Mouse (Mus musculus): Measurements from ENCODE around the gene Parvb. TPM values are rescaled to one million over a fixed set of nuclear protein-coding genes. Genes with fewer than 3 reads are reported as not detected.

Gene Parvb
- polyA plus RNA-seq, 1 experiment from 2014 or later: 6.0 TPM

- no peaks in the 10 kb centered on the region for H3K9me3 ChIP-seq (ENCODE audit: low read length)
- DNase-seq: no peak
- H3K9ac ChIP-seq (replicated peaks): no peak overlapping the region
- no peak overlapping the region for H3K4me2 ChIP-seq (ENCODE audit: low read depth, low read length)
- no peak for TF ChIP-seq CTCF (IDR thresholded peaks at IDR 0.05; ENCODE audit: low read depth)
- no peaks in the 10 kb centered on the region for H3K27me3 ChIP-seq (ENCODE audit: insufficient read depth, low read length)
- H3K27ac ChIP-seq (ENCODE audit: low read depth): no peak overlapping the region
- WGBS (ENCODE audit: insufficient replicate concordance): 78% methylated on average over 11 of the region's 11 CpGs
- no peak for ATAC-seq
- no peak overlapping the region for H3K4me3 ChIP-seq (ENCODE audit: low read depth, low read length)
- no peaks in the 10 kb centered on the region for H3K36me3 ChIP-seq (replicated peaks; ENCODE audit: insufficient read depth, low read length)
- H3K4me1 ChIP-seq (ENCODE audit: insufficient read depth): no peaks in the 10 kb centered on the region
These were observed 33.3 kb downstream of the Parvb start for GRCm38 (mm10) chr15:84265141-84265540.

- Histone ChIP-seq H3K4me3 (ENCODE audit: low read depth, low read length) (no peak overlapping the region), H3K9me3 (ENCODE audit: low read length) (no peaks in the 10 kb centered on the region), H3K4me2 (ENCODE audit: low read depth, low read length) (no peak overlapping the region), H3K4me1 (ENCODE audit: insufficient read depth) (no peaks in the 10 kb centered on the region), H3K27ac (ENCODE audit: low read depth) (no peak overlapping the region), H3K36me3 (replicated peaks; ENCODE audit: insufficient read depth, low read length) (no peaks in the 10 kb centered on the region), H3K27me3 (ENCODE audit: insufficient read depth, low read length) (no peaks in the 10 kb centered on the region), H3K9ac (replicated peaks) (no peak overlapping the region)
- 68% methylated on average over 4 of the region's 4 CpGs for WGBS (ENCODE audit: insufficient replicate concordance)
- ATAC-seq (no peak), DNase-seq (no peak)
- TF ChIP-seq CTCF (IDR thresholded peaks at IDR 0.05; ENCODE audit: low read depth): no peak
- TF ChIP-seq EP300 (IDR thresholded peaks at IDR 0.05; ENCODE audit: low read depth): no peak
These were observed 34.4 kb downstream of the Parvb start for GRCm38 (mm10) chr15:84266290-84266689.

- Histone ChIP-seq H3K4me2 (ENCODE audit: low read depth, low read length) (no peak overlapping the region), H3K36me3 (replicated peaks; ENCODE audit: insufficient read depth, low read length) (no peaks in the 10 kb centered on the region), H3K4me1 (ENCODE audit: insufficient read depth) (no peaks in the 10 kb centered on the region), H3K27ac (ENCODE audit: low read depth) (no peak overlapping the region), H3K4me3 (ENCODE audit: low read depth, low read length) (no peak overlapping the region), H3K27me3 (ENCODE audit: insufficient read depth, low read length) (no peaks in the 10 kb centered on the region), H3K9ac (replicated peaks) (no peak overlapping the region), H3K9me3 (ENCODE audit: low read length) (no peaks in the 10 kb centered on the region)
- WGBS (ENCODE audit: insufficient replicate concordance): 86% methylated on average over 11 of the region's 11 CpGs
- TF ChIP-seq EP300 (IDR thresholded peaks at IDR 0.05; ENCODE audit: low read depth) (no peak), CTCF (IDR thresholded peaks at IDR 0.05; ENCODE audit: low read depth) (no peak)
- no peak for DNase-seq
- no peak for ATAC-seq
These were observed 35.9 kb downstream of the Parvb start for GRCm38 (mm10) chr15:84267720-84268260.

GRCm38 (mm10) chr15:84269107-84269633 lies 37.3 kb downstream of the Parvb start:
- no peak overlapping the region for H3K4me2 ChIP-seq (ENCODE audit: low read depth, low read length)
- H3K9ac ChIP-seq (replicated peaks): no peak overlapping the region
- no peaks in the 10 kb centered on the region for H3K27me3 ChIP-seq (ENCODE audit: insufficient read depth, low read length)
- 0 out of 2 replicates have a peak, but pooled peaks cover 2% of the 10 kb centered on the region for H3K36me3 ChIP-seq (replicated peaks; ENCODE audit: insufficient read depth, low read length)
- no peaks in the 10 kb centered on the region for H3K4me1 ChIP-seq (ENCODE audit: insufficient read depth)
- H3K4me3 ChIP-seq (ENCODE audit: low read depth, low read length): no peak overlapping the region
- ATAC-seq (no peak), DNase-seq (no peak)
- WGBS (ENCODE audit: insufficient replicate concordance): 74% methylated on average over 10 of the region's 10 CpGs
- H3K9me3 ChIP-seq (ENCODE audit: low read length): no peaks in the 10 kb centered on the region
- no peak overlapping the region for H3K27ac ChIP-seq (ENCODE audit: low read depth)
- no peak for TF ChIP-seq EP300 (IDR thresholded peaks at IDR 0.05; ENCODE audit: low read depth)
- TF ChIP-seq CTCF (IDR thresholded peaks at IDR 0.05; ENCODE audit: low read depth): no peak

- no peak for TF ChIP-seq EP300 (IDR thresholded peaks at IDR 0.05; ENCODE audit: low read depth)
- TF ChIP-seq CTCF (IDR thresholded peaks at IDR 0.05; ENCODE audit: low read depth): no peak
- no peak overlapping the region for H3K9ac ChIP-seq (replicated peaks)
- no peaks in the 10 kb centered on the region for H3K9me3 ChIP-seq (ENCODE audit: low read length)
- DNase-seq: no peak
- H3K36me3 ChIP-seq (replicated peaks; ENCODE audit: insufficient read depth, low read length): 0 out of 2 replicates have a peak, but pooled peaks cover 2% of the 10 kb centered on the region
- no peak for ATAC-seq
- H3K4me2 ChIP-seq (ENCODE audit: low read depth, low read length): no peak overlapping the region
- WGBS (ENCODE audit: insufficient replicate concordance): 76% methylated on average over 5 of the region's 5 CpGs
- H3K27me3 ChIP-seq (ENCODE audit: insufficient read depth, low read length): no peaks in the 10 kb centered on the region
- no peak overlapping the region for H3K27ac ChIP-seq (ENCODE audit: low read depth)
- H3K4me1 ChIP-seq (ENCODE audit: insufficient read depth): no peaks in the 10 kb centered on the region
- no peak overlapping the region for H3K4me3 ChIP-seq (ENCODE audit: low read depth, low read length)
These were observed 38.2 kb downstream of the Parvb start for GRCm38 (mm10) chr15:84270032-84270431.

- DNase-seq (no peak), ATAC-seq (no peak)
- Histone ChIP-seq H3K4me2 (ENCODE audit: low read depth, low read length) (no peak overlapping the region), H3K9ac (replicated peaks) (no peak overlapping the region), H3K9me3 (ENCODE audit: low read length) (no peaks in the 10 kb centered on the region), H3K4me1 (ENCODE audit: insufficient read depth) (no peaks in the 10 kb centered on the region), H3K27me3 (ENCODE audit: insufficient read depth, low read length) (no peaks in the 10 kb centered on the region), H3K36me3 (replicated peaks; ENCODE audit: insufficient read depth, low read length) (0 out of 2 replicates have a peak, but pooled peaks cover 2% of the 10 kb centered on the region), H3K4me3 (ENCODE audit: low read depth, low read length) (no peak overlapping the region), H3K27ac (ENCODE audit: low read depth) (no peak overlapping the region)
- 76% methylated on average over 6 of the region's 6 CpGs for WGBS (ENCODE audit: insufficient replicate concordance)
- TF ChIP-seq CTCF (IDR thresholded peaks at IDR 0.05; ENCODE audit: low read depth) (no peak), EP300 (IDR thresholded peaks at IDR 0.05; ENCODE audit: low read depth) (no peak)
These were observed 38.6 kb downstream of the Parvb start for GRCm38 (mm10) chr15:84270463-84270862.
